Mouse (Mus musculus): ENCODE data around the gene Col4a3bp. TPM values are rescaled to one million over a fixed set of nuclear protein-coding genes. Genes with fewer than 3 reads are reported as not detected.

The Col4a3bp gene
- polyA plus RNA-seq, 1 experiment from 2014 or later, result 10.2 TPM

GRCm38 (mm10) chr13:96672276-96672675, 129.9 kb downstream of the Col4a3bp start:
- Histone ChIP-seq H3K27me3 (replicated peaks; ENCODE audit: control insufficient read depth, insufficient read depth, low read length) (no peaks in the 10 kb centered on the region), H3K9ac (ENCODE audit: low read depth, low read length) (no peak overlapping the region), H3K4me3 (ENCODE audit: low read length) (no peak overlapping the region), H3K9me3 (ENCODE audit: control insufficient read depth, low read length) (no peaks in the 10 kb centered on the region), H3K4me1 (ENCODE audit: control insufficient read depth, insufficient read depth, low read length) (peaks cover 24% of the 10 kb centered on the region), H3K27ac (ENCODE audit: low read length) (no peak overlapping the region), H3K4me2 (ENCODE audit: low read depth, low read length) (no peak overlapping the region), H3K36me3 (ENCODE audit: control insufficient read depth, insufficient read depth, low read length) (no peaks in the 10 kb centered on the region)
- 78% methylated on average over 6 of the region's 6 CpGs for WGBS
- ATAC-seq, result no peak

- no peaks in the 10 kb centered on the region for H3K36me3 ChIP-seq (ENCODE audit: control insufficient read depth, insufficient read depth, low read length)
- H3K27ac ChIP-seq (ENCODE audit: low read length), result no peak overlapping the region
- 79% methylated on average over 7 of the region's 7 CpGs for WGBS
- no peaks in the 10 kb centered on the region for H3K9me3 ChIP-seq (ENCODE audit: control insufficient read depth, low read length)
- no peak for ATAC-seq
- H3K4me1 ChIP-seq (ENCODE audit: control insufficient read depth, insufficient read depth, low read length), result peaks cover 11% of the 10 kb centered on the region
- H3K4me2 ChIP-seq (ENCODE audit: low read depth, low read length), result no peak overlapping the region
- no peak overlapping the region for H3K4me3 ChIP-seq (ENCODE audit: low read length)
- H3K9ac ChIP-seq (ENCODE audit: low read depth, low read length), result no peak overlapping the region
- no peaks in the 10 kb centered on the region for H3K27me3 ChIP-seq (replicated peaks; ENCODE audit: control insufficient read depth, insufficient read depth, low read length)
These were observed 131.4 kb downstream of the Col4a3bp start for GRCm38 (mm10) chr13:96673817-96674216.

GRCm38 (mm10) chr13:96675756-96676155, 133.3 kb downstream of the Col4a3bp start:
- Histone ChIP-seq H3K9ac (ENCODE audit: low read depth, low read length) (no peak overlapping the region), H3K27me3 (replicated peaks; ENCODE audit: control insufficient read depth, insufficient read depth, low read length) (no peaks in the 10 kb centered on the region), H3K4me3 (ENCODE audit: low read length) (no peak overlapping the region), H3K4me1 (ENCODE audit: control insufficient read depth, insufficient read depth, low read length) (peaks cover 4% of the 10 kb centered on the region; the same call in 1 of the 2 replicates), H3K4me2 (ENCODE audit: low read depth, low read length) (no peak overlapping the region), H3K9me3 (ENCODE audit: control insufficient read depth, low read length) (no peaks in the 10 kb centered on the region), H3K27ac (ENCODE audit: low read length) (no peak overlapping the region), H3K36me3 (ENCODE audit: control insufficient read depth, insufficient read depth, low read length) (no peaks in the 10 kb centered on the region)
- 81% methylated on average over 6 of the region's 6 CpGs for WGBS
- ATAC-seq, result no peak

GRCm38 (mm10) chr13:96677071-96677470, 134.7 kb downstream of the Col4a3bp start:
- Histone ChIP-seq H3K9ac (ENCODE audit: low read depth, low read length) (no peak overlapping the region), H3K4me1 (ENCODE audit: control insufficient read depth, insufficient read depth, low read length) (no peaks in the 10 kb centered on the region), H3K27me3 (replicated peaks; ENCODE audit: control insufficient read depth, insufficient read depth, low read length) (no peaks in the 10 kb centered on the region), H3K27ac (ENCODE audit: low read length) (no peak overlapping the region), H3K4me2 (ENCODE audit: low read depth, low read length) (no peak overlapping the region), H3K9me3 (ENCODE audit: control insufficient read depth, low read length) (no peaks in the 10 kb centered on the region), H3K36me3 (ENCODE audit: control insufficient read depth, insufficient read depth, low read length) (no peaks in the 10 kb centered on the region), H3K4me3 (ENCODE audit: low read length) (no peak overlapping the region)
- 74% methylated on average over 1 of the region's 1 CpGs for WGBS
- no peak for ATAC-seq

- H3K27ac ChIP-seq (ENCODE audit: low read length), result no peak overlapping the region
- H3K9me3 ChIP-seq (ENCODE audit: control insufficient read depth, low read length), result no peaks in the 10 kb centered on the region
- ATAC-seq, result no peak
- H3K4me1 ChIP-seq (ENCODE audit: control insufficient read depth, insufficient read depth, low read length), result no peaks in the 10 kb centered on the region
- no peaks in the 10 kb centered on the region for H3K27me3 ChIP-seq (replicated peaks; ENCODE audit: control insufficient read depth, insufficient read depth, low read length)
- 65% methylated on average over 6 of the region's 6 CpGs for WGBS
- no peak overlapping the region for H3K4me3 ChIP-seq (ENCODE audit: low read length)
- H3K4me2 ChIP-seq (ENCODE audit: low read depth, low read length), result no peak overlapping the region
- no peak overlapping the region for H3K9ac ChIP-seq (ENCODE audit: low read depth, low read length)
- H3K36me3 ChIP-seq (ENCODE audit: control insufficient read depth, insufficient read depth, low read length), result no peaks in the 10 kb centered on the region
These were observed 136.2 kb downstream of the Col4a3bp start for GRCm38 (mm10) chr13:96678616-96679015.

- Histone ChIP-seq H3K4me3 (ENCODE audit: low read length) (no peak overlapping the region), H3K9me3 (ENCODE audit: control insufficient read depth, low read length) (no peaks in the 10 kb centered on the region), H3K27me3 (replicated peaks; ENCODE audit: control insufficient read depth, insufficient read depth, low read length) (no peaks in the 10 kb centered on the region), H3K27ac (ENCODE audit: low read length) (no peak overlapping the region), H3K4me1 (ENCODE audit: control insufficient read depth, insufficient read depth, low read length) (no peaks in the 10 kb centered on the region), H3K9ac (ENCODE audit: low read depth, low read length) (no peak overlapping the region), H3K36me3 (ENCODE audit: control insufficient read depth, insufficient read depth, low read length) (no peaks in the 10 kb centered on the region), H3K4me2 (ENCODE audit: low read depth, low read length) (no peak overlapping the region)
- WGBS, result 71% methylated on average over 9 of the region's 9 CpGs
- no peak for ATAC-seq
These were observed 138.0 kb downstream of the Col4a3bp start for GRCm38 (mm10) chr13:96680163-96681087.

DNA sequence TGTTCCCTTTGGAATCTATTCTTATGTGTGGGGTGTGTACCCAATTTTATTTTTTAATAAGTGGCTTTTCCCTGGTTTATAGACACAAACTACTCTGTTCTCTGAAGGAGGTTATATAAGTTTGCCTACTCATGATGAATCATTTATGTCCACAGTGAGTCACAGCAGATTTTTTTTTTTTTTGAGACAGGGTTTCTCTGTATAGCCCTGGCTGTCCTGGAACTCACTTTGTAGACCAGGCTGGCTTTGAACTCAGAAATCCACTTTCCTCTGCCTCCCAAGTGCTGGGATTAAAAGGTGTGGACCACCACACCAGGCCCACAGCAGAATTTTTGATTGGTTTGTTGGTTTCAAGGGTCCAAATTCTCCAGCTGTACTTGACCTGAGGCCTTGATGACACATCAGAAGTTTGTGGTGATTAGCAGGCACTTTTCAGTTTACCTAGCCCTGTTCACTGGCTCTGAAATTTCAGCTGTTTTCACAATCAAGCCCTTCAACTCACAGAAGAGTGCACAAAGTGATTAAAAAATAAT, 138.7 kb downstream of the Col4a3bp start:
- no peak overlapping the region for H3K9ac ChIP-seq (ENCODE audit: low read depth, low read length)
- H3K27me3 ChIP-seq (replicated peaks; ENCODE audit: control insufficient read depth, insufficient read depth, low read length), result no peaks in the 10 kb centered on the region
- H3K4me3 ChIP-seq (ENCODE audit: low read length), result no peak overlapping the region
- no peak for ATAC-seq
- H3K27ac ChIP-seq (ENCODE audit: low read length), result no peak overlapping the region
- H3K4me1 ChIP-seq (ENCODE audit: control insufficient read depth, insufficient read depth, low read length), result no peaks in the 10 kb centered on the region
- H3K4me2 ChIP-seq (ENCODE audit: low read depth, low read length), result no peak overlapping the region
- no peaks in the 10 kb centered on the region for H3K36me3 ChIP-seq (ENCODE audit: control insufficient read depth, insufficient read depth, low read length)
- H3K9me3 ChIP-seq (ENCODE audit: control insufficient read depth, low read length), result no peaks in the 10 kb centered on the region

DNA sequence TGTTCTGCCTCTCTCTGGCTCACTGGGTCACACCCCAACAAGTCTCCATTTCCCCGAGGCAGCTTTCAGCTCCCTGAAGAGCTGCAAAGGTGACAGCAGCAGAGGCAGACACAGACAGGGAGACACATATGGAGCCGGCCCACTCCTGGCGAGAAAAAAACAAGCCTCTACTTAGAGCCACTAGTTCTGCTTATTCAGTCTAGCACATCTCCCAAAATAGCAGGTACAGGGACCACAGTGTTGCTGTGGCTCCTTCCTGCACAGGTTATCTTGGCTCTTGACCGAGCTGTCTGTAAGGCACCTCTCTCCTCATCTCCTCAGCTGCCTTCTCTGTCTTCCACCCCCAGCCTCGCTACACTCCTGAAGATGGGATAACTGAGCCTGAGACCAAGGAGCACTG, 142.4 kb downstream of the Col4a3bp start:
- WGBS, result 85% methylated on average over 5 of the region's 5 CpGs
- H3K36me3 ChIP-seq (ENCODE audit: control insufficient read depth, insufficient read depth, low read length), result no peaks in the 10 kb centered on the region
- no peak overlapping the region for H3K4me3 ChIP-seq (ENCODE audit: low read length)
- H3K27me3 ChIP-seq (replicated peaks; ENCODE audit: control insufficient read depth, insufficient read depth, low read length), result no peaks in the 10 kb centered on the region
- no peak overlapping the region for H3K4me2 ChIP-seq (ENCODE audit: low read depth, low read length)
- no peak overlapping the region for H3K9ac ChIP-seq (ENCODE audit: low read depth, low read length)
- H3K9me3 ChIP-seq (ENCODE audit: control insufficient read depth, low read length), result no peaks in the 10 kb centered on the region
- H3K27ac ChIP-seq (ENCODE audit: low read length), result no peak overlapping the region
- no peak for ATAC-seq
- no peaks in the 10 kb centered on the region for H3K4me1 ChIP-seq (ENCODE audit: control insufficient read depth, insufficient read depth, low read length)

DNA sequence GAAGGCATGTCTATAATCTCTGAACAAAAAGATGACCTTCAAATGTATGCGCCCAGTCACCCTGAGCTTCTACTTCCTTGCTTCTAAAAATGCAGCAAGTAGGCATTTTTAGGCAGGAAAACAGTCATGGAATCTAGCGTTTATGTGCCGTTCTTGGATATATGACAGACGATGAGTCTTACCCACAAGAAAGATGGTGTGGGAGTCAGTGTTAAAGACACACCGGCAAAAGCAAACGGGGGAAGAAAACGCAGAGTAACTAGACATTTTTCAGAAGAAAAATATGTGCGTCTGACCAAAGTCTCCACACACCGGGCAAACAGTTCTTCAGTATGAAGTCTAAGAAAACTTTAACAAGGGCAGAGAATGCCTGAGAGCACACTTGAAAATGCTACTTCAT, 144.8 kb downstream of the Col4a3bp start:
- 78% methylated on average over 9 of the region's 9 CpGs for WGBS
- ATAC-seq, result no peak
- Histone ChIP-seq H3K4me2 (ENCODE audit: low read depth, low read length) (no peak overlapping the region), H3K4me1 (ENCODE audit: control insufficient read depth, insufficient read depth, low read length) (no peaks in the 10 kb centered on the region), H3K9me3 (ENCODE audit: control insufficient read depth, low read length) (no peaks in the 10 kb centered on the region), H3K4me3 (ENCODE audit: low read length) (no peak overlapping the region), H3K9ac (ENCODE audit: low read depth, low read length) (no peak overlapping the region), H3K27ac (ENCODE audit: low read length) (no peak overlapping the region), H3K27me3 (replicated peaks; ENCODE audit: control insufficient read depth, insufficient read depth, low read length) (no peaks in the 10 kb centered on the region), H3K36me3 (ENCODE audit: control insufficient read depth, insufficient read depth, low read length) (no peaks in the 10 kb centered on the region)
